Mouse (Mus musculus) WW6 (cell line): ENCODE measurements at regions not wholly inside any gene's neighbourhood (a gene's known extent, or its start where the extent isn't known, plus 50 kb on each side); places are given as distances from the start of the nearest gene placed in this dataset.

ENCODE experiments used
- DNase-seq: peaks from one replicate; pipeline ENCODE4 v3.0.0-alpha.2; 2013; ENCODE audit warnings: low read depth, low spot score

- no peak for DNase-seq
Observed at GRCm38 (mm10) chr14:24876508-24876907, 389.6 kb downstream of the Rps24 start.

DNA sequence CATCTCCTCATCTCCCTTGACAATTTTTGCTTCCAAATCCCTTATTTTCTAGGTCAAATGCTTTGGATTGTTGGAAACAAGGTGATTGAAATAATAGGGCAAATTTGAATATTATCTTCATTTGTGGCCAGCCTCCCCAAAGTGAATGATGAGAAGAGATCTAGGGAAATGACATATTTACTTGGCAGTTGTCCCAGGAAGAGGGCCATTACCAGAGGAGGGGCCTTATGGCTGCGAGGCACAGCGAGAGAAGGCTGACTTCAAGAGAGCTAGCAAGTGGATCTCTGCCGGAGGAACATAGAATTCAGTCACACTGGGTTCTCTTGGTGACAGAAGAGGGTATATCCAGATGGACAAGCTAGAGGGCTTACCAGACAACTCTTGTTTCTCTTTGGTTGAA, 390.9 kb downstream of the Rps24 start:
- DNase-seq = no peak

DNA sequence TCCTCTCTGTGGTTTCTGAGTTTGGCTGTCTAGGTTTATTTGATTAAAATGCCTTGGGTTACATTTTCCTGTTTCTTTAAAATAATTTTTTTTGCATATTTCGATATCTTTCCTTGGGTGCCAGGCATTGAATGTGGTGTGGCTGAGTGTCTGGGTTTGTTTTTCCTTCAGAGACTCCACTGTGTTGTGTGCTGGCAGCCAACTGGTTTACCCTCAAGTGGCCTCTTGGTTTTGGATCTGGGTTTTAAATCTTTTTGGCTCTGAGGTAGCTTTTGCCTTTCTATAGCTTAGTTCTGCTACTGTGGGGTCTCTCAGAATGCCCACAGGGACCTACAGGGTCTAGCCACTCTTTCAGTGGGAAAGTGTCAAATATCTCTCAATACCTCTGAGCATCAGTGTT, 399.2 kb downstream of the Rps24 start:
- no peak for DNase-seq

- no peak for DNase-seq
Observed at GRCm38 (mm10) chr14:24886896-24887421, 400.0 kb downstream of the Rps24 start.

GRCm38 (mm10) chr14:24890856-24891255, 403.9 kb downstream of the Rps24 start:
- DNase-seq = no peak

- no peak for DNase-seq
Observed at GRCm38 (mm10) chr14:24895196-24895595, 408.3 kb downstream of the Rps24 start.

GRCm38 (mm10) chr14:24896681-24897080, 409.8 kb downstream of the Rps24 start:
- no peak for DNase-seq

GRCm38 (mm10) chr14:24900501-24901179, 413.7 kb downstream of the Rps24 start:
- no peak for DNase-seq

DNA sequence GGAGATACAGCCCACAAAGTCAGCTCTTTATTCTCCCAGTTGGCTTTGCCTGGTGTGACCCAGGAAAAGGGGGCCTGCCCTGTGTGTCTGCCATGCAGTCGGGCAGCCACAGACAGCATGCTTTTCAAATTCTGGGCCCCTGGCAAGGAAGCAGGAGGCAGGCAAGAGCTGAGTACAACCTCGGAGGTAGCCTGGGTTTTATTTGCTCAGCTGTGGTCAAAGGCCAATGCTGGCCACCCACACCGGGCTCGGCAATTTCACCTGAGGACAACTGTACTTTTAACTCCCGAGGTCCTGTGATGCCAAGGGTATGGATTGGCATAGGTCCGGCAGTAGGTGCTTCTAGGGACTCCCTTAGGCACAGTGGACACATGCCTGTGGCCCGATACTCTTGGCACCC, 414.8 kb downstream of the Rps24 start:
- no peak for DNase-seq

DNA sequence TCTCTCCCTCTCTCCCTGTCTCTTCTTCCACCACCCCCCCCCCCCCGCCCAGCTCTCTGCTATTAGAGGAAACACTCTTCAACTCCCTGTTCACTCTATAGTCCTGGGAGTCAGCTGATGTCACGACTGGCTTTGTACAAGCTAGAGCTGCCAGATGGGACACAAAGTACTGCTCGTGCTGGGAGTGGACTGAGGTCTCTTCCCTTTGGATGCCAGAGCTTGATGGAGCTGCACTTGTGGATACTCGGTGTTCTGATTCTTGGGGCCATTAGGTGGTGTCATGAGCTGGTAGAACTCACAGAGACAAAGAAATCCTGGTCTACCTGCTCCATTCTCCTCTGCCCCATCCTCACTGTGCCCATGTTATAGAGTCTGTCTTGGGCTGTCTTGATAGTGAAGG, 415.9 kb downstream of the Rps24 start:
- DNase-seq = no peak

DNA sequence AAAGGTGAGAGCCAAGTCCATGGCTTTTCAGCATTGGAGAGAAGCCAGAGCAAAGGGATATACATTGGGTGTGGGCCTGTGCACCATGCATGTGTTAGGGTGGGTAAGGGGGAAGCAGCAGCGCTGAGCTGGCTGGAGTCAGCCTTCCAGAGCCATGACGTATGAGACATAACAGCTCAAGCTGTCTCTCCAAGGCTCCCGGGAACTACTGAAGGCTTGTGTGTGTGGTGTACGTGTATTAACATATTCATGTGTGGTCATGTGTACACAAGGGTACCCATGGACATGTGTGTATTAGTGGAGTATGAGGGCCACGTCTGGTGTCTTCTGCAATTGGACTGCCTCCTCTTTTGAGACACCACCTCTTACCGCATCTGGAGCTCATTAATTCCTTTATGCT, 417.8 kb downstream of the Rps24 start:
- no peak for DNase-seq

DNA sequence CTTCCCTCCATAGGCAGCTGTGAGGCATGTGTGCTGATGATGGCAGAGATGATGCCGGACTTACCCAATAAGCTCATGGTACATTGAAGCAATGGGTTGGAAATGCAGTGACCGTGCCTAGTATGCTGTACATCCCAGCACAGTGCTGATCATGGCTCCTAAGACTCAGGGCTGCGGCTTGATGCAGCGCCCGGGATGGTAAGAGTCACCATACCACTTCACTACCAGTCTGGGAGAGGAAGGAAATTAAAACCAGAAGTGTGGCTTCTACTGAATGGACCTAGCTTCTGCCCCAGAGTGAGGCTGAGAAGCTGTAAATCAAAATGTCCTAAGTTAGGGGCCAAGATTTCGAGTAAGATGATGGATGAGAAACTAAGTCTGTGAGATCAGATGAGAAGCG, 420.0 kb downstream of the Rps24 start:
- no peak for DNase-seq

DNA sequence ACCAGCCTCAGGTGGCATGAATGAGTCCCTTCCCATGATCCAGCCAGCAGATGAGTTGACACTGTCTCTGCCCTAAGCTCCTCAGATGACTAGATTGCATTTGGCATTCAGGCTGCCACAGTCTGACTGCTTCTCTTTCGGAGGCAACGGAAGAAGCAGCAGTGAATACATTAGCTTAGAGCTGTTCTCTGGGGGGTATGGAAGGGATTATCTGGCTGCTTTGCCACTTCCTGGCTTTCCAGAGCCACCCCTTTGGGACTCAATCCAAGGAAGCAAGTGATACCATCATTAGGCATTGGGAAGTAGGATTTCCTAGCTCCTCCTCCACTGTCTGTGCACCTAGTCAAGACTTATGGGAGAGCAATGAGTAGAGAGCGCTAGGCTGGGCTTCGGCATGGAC, 421.5 kb downstream of the Rps24 start:
- no peak for DNase-seq

- no peak for DNase-seq
Observed at GRCm38 (mm10) chr14:24911621-24912020, 424.7 kb downstream of the Rps24 start.

DNA sequence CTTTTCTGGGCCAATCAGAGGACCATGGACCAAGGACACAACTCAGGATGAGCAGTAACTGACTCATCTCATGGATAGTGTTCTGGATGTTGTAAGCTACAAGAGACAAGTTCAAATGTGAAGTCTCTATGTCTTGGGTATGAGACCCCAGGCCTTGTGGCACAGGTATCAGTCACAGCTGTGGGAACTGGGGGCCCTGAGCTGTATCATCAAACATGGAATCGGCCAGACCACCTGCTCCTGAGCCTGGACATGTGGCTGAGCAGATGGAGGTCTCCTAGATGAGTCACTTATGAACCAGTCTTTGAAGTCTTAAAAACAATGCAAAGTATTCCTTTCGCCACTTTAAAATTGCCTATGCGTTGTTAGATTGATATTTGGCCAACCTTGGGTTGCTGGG, 432.1 kb downstream of the Rps24 start:
- DNase-seq = no peak

GRCm38 (mm10) chr14:24922006-24922405, 435.1 kb downstream of the Rps24 start:
- DNase-seq = no peak

- DNase-seq = no peak
Observed at GRCm38 (mm10) chr14:24924561-24924960, 437.6 kb downstream of the Rps24 start.

DNA sequence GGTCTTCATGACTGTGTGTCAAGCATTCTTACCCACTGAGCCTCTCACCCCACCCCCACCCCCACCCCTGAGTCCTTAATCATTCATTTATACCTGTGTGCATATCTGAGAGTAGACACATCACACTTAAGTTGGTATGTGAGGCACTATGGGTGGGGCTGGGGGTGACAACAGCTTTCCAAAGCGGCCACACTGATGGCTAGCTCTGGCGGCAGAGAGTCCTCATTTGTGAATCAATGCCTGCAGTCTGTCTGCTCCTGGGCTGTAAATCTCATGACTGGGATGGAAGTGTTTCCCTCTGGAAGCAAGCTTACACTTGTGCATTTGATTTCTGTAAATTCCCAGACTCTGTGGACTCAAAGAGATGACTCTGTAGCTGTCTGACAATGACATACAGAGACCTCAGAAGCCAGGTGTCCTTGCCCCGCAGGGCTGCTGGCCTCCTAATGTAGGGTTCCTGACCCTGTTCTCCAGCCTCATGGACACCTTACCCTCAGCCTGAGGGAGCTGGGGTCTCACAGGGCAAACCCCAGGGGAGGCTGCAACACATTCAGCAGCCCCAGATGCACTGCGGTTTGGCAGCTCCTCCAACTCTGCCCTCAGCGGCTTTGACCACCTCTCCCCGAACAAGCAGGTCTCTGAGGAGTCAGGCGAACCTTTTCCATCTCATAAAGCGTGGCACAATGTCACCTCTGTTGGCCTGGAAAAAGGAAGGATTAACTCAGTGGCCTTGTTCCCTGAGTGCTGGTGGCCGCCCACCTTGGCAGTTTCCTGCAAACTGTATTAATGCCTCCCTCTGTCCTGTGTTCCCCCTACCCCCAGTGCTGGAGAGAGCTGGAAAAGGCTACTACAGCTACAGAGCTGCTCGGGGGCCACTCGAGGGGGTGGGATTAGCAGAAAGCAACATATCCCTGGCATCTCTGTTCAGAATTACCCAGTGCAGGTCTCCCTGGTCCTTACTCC, 439.4 kb downstream of the Rps24 start:
- no peak for DNase-seq

DNA sequence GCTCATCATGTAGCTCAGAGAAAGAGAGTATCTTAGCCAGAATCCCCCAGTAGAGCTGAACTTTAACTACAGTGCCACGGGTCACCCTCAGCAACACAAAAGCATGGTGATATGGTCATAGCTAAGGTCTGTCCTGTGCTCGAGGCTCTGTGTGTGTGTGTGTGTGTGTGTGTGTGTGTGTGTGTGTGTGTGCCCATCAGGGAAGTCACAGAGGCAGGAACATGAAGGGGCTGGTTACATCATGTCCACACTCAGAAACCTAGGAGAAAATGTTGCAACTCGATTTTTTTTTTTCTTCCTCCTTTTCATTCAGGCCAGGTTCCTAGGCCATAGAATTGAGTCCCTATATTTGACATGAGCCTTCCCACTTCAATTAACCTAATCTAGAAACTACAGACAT, 441.8 kb downstream of the Rps24 start:
- DNase-seq = no peak

- DNase-seq = no peak
Observed at GRCm38 (mm10) chr14:24930251-24930650, 443.3 kb downstream of the Rps24 start.

DNA sequence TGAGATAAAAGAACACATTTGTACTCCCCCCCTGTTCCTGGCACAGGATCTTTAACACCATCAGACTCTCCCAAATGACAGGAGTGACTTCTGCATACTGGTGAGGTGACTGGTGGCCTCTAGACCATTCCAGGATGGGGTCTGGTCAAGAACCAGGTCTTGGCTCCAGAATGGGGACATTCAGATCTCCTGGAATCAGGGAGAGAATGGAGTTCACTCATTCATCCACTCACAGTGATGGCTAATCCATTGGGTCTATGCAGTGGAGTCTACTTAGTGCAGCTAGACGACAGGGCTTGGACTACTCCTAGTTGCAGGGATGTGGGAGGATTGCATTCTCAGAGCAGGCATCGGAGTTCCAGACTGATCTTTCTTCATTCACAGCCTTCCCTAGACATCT, 451.0 kb downstream of the Rps24 start:
- no peak for DNase-seq

- DNase-seq = no peak
Observed at GRCm38 (mm10) chr14:24939068-24939467, 452.1 kb downstream of the Rps24 start.
